Mouse (Mus musculus): ENCODE results near the gene Pitpnm2. TPM values are rescaled to one million over a fixed set of nuclear protein-coding genes. Genes with fewer than 3 reads are reported as not detected.
A peak's percentile ranks its signal among the peaks of the same experiment; 100 is the strongest.

Gene Pitpnm2
- polyA plus RNA-seq, 1 experiment = not detected

GRCm38 (mm10) chr5:124119204-124119603, 130.4 kb downstream of the Pitpnm2 start:
- peaks cover 33% of the 10 kb centered on the region for H3K4me1 ChIP-seq (ENCODE audit: control insufficient read depth, insufficient read depth, low read length)
- H3K27ac ChIP-seq (ENCODE audit: insufficient read depth, low read depth, low read length) = no peak overlapping the region
- no peak for TF ChIP-seq CTCF (IDR thresholded peaks at IDR 0.05; ENCODE audit: insufficient read depth, low read depth, low read length)
- 70% methylated on average over 5 of the region's 5 CpGs for WGBS
- H3K4me3 ChIP-seq (ENCODE audit: insufficient read depth, low read depth, low read length) = no peak overlapping the region

DNA sequence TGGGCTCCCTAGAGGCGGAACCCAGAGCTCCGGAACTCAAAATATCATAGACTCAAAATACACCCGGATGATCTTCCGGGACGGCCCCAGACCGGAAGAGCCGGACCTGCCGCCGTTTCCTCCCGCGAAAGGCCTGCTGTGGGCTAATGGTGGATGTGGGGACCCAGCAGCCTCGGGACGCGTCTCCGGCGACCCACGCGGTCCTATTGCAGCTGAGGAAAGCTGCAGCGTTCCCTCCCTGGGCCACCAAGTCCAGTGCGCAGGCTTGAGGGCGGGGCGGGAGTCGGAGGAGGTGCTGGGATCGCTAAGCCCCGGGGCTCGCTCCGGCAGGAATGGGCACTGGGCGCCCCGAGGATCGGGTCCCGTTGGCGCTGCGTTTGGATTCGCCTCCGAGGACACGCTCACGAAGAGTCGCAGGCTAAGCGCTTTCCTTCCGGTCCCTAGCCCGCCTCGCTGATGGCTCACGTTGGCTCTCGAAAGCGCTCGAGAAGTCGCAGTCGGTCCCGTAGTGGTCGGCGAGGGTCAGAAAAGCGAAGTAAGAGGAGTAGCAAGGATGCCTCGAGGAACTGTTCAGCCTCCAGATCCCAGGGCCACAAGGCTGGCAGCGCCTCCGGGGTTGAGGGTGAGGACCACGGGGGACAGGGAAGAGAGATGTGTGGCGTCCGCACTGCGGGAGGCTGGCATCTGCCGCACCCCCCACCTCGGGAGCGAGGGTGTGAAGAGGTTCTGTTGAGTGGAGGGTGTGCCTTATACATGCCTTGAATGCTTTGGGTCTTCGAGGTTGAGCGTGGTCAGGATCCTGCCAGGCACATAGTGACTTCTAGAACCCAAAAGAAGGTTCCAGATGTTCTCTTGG, 133.3 kb downstream of the Pitpnm2 start, which contains the start of gene Arl6ip4:
TSS of gene Arl6ip4 (plus strand) at position 100 of the 856 bp plus-strand sequence.
- WGBS = 1% methylated on average over 64 of the region's 64 CpGs
- peak; percentile 35; the same call in 1 of the 2 replicates for TF ChIP-seq POLR2A (IDR thresholded peaks at IDR 0.05; ENCODE audit: insufficient read depth, low read depth, low read length)
- TF ChIP-seq CTCF (IDR thresholded peaks at IDR 0.05; ENCODE audit: insufficient read depth, low read depth, low read length) = no peak
- peak within 1 kb of the TSS; percentile 77 for H3K4me3 ChIP-seq (ENCODE audit: insufficient read depth, low read depth, low read length)

GRCm38 (mm10) chr5:124115531-124115930, 134.0 kb downstream of the Pitpnm2 start:
- 24% methylated on average over 7 of the region's 7 CpGs for WGBS
- no peak overlapping the region for H3K27ac ChIP-seq (ENCODE audit: insufficient read depth, low read depth, low read length)

More for the DNA sequence above, 133.3 kb downstream of the Pitpnm2 start, which contains the start of gene Arl6ip4:
- Histone ChIP-seq H3K4me1 (ENCODE audit: control insufficient read depth, insufficient read depth, low read length) (peaks cover 50% of the 10 kb centered on the region), H3K27ac (ENCODE audit: insufficient read depth, low read depth, low read length) (peak within 1 kb of the TSS; percentile 40)

DNA sequence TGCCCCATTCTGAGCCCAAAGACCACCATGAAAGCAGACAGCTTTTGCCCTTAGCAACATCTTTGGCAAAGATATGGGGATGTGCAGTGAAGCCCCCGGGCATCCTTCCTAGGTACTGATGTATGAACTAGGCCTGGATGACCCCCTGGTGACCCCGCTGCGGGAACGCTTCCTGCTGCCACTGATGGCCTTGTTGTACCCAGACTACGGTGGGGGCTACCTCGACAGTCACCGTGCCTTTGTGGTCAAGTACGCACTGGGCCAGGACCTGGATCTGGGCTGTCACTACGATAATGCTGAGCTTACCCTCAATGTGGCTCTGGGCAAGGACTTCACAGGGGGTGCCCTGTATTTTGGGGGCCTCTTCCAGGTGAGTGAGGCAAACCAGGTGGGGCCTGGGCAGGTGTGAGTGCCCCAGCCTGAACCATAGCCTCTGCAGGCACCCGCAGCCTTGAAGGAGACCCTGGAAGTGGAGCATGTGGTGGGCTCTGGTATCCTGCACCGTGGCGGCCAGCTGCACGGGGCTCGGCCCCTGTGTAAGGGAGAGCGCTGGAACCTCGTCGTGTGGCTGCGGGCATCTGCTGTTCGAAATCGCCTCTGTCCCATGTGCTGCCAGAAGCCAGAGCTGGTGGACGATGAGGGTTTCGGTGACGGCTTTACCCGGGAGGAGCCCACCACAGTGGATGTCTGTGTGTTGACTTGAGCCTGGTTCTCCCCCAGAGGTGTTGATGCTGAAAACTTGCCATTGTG, 135.1 kb downstream of the Pitpnm2 start:
- TF ChIP-seq CTCF (IDR thresholded peaks at IDR 0.05; ENCODE audit: insufficient read depth, low read depth, low read length) (no peak), POLR2A (IDR thresholded peaks at IDR 0.05; ENCODE audit: insufficient read depth, low read depth, low read length) (no peak)
- H3K4me3 ChIP-seq (ENCODE audit: insufficient read depth, low read depth, low read length) = no peak overlapping the region
- H3K4me1 ChIP-seq (ENCODE audit: control insufficient read depth, insufficient read depth, low read length) = peaks cover 51% of the 10 kb centered on the region
- no peak overlapping the region for H3K27ac ChIP-seq (ENCODE audit: insufficient read depth, low read depth, low read length)
- WGBS = 91% methylated on average over 24 of the region's 24 CpGs

More at GRCm38 (mm10) chr5:124115531-124115930, 134.0 kb downstream of the Pitpnm2 start:
- Histone ChIP-seq H3K4me1 (ENCODE audit: control insufficient read depth, insufficient read depth, low read length) (peaks cover 55% of the 10 kb centered on the region), H3K4me3 (ENCODE audit: insufficient read depth, low read depth, low read length) (peak overlapping the region; percentile 77)
- TF ChIP-seq POLR2A (IDR thresholded peaks at IDR 0.05; ENCODE audit: insufficient read depth, low read depth, low read length) (no peak), CTCF (IDR thresholded peaks at IDR 0.05; ENCODE audit: insufficient read depth, low read depth, low read length) (no peak)

DNA sequence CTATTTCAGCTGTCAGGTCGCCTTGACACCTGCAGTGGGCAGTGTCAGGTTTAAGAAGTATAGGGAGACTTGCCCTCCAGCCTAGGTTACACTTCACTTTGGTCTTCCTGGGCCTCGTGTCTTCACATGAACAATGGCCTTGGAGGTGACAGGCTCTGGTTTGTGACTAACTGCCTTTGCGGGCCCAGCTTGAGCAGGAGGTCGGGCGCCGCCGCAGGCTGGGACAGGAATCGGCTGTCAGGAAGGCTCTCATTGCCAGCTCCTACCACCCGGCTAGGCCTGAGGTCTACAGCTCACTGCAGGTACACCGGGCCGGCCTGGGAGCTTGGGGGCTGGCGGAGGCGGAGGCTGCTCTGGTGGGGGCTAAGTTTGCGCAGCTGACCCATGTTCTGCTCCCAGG, 136.5 kb downstream of the Pitpnm2 start:
- WGBS = 15% methylated on average over 14 of the region's 14 CpGs
- TF ChIP-seq CTCF (IDR thresholded peaks at IDR 0.05; ENCODE audit: insufficient read depth, low read depth, low read length) (no peak), POLR2A (IDR thresholded peaks at IDR 0.05; ENCODE audit: insufficient read depth, low read depth, low read length) (no peak)
- Histone ChIP-seq H3K4me3 (ENCODE audit: insufficient read depth, low read depth, low read length) (peak overlapping the region; percentile 98), H3K27ac (ENCODE audit: insufficient read depth, low read depth, low read length) (peak overlapping the region; percentile 50; the same call in 1 of the 2 replicates), H3K4me1 (ENCODE audit: control insufficient read depth, insufficient read depth, low read length) (peaks cover 43% of the 10 kb centered on the region)

- WGBS = under 1% methylated on average over 18 of the region's 18 CpGs
- TF ChIP-seq POLR2A (IDR thresholded peaks at IDR 0.05; ENCODE audit: insufficient read depth, low read depth, low read length) = no peak
- TF ChIP-seq CTCF (IDR thresholded peaks at IDR 0.05; ENCODE audit: insufficient read depth, low read depth, low read length) = no peak
- Histone ChIP-seq H3K4me1 (ENCODE audit: control insufficient read depth, insufficient read depth, low read length) (peaks cover 40% of the 10 kb centered on the region), H3K4me3 (ENCODE audit: insufficient read depth, low read depth, low read length) (peak overlapping the region; percentile 98), H3K27ac (ENCODE audit: insufficient read depth, low read depth, low read length) (peak overlapping the region; percentile 50)
Observed at GRCm38 (mm10) chr5:124112531-124112930, 137.0 kb downstream of the Pitpnm2 start.

DNA sequence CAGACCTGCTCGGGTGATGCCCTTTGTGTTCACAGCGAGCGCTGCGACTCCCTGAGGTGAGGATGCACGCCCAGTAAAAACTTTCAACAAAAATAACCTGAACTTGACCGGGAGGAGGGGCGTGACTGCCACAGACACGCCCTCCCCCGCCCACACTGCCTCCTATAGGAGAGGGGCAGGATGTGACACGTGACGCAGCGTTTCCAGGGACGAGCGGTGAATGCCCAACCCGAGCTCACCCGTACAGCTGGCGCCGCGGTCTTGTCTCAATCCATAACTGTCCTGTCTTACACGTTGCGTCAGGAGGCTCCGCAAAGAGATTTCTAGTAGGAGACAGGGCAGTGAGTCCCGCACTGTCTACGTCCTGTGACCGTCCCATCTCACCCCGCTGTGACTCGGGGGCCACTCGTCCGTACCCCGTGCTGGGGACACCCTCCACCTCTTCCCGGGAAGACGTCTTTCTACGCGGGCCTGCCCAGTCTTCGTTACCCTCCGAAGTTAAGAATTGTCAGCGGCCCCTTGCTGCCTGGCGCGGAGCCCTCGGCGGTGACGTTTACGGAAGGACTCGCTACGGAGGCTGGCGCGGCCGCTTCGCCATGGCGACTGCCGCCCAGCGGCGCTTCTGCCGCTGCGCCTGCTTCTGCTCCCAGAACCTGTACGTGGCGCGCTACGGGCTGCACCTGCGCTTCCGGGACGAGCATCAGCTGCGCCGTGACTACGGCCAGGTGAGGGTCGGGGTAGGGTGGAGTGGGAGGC, 137.6 kb downstream of the Pitpnm2 start, which contains the start of gene Ogfod2:
TSS of gene Ogfod2 (plus strand) at position 556 of the 756 bp plus-strand sequence.
- TF ChIP-seq POLR2A (IDR thresholded peaks at IDR 0.05; ENCODE audit: insufficient read depth, low read depth, low read length) = peak; percentile 35; the same call in 1 of the 2 replicates
- no peak for TF ChIP-seq CTCF (IDR thresholded peaks at IDR 0.05; ENCODE audit: insufficient read depth, low read depth, low read length)
- Histone ChIP-seq H3K27ac (ENCODE audit: insufficient read depth, low read depth, low read length) (peak within 1 kb of the TSS; percentile 99), H3K4me1 (ENCODE audit: control insufficient read depth, insufficient read depth, low read length) (peaks cover 33% of the 10 kb centered on the region), H3K4me3 (ENCODE audit: insufficient read depth, low read depth, low read length) (peak within 1 kb of the TSS; percentile 98)
- WGBS = under 1% methylated on average over 66 of the region's 66 CpGs

GRCm38 (mm10) chr5:124111077-124111741, 138.4 kb downstream of the Pitpnm2 start:
- peak overlapping the region; percentile 30; the same call in 1 of the 2 replicates for H3K27ac ChIP-seq (ENCODE audit: insufficient read depth, low read depth, low read length)
- peak overlapping the region; percentile 98 for H3K4me3 ChIP-seq (ENCODE audit: insufficient read depth, low read depth, low read length)
- H3K4me1 ChIP-seq (ENCODE audit: control insufficient read depth, insufficient read depth, low read length) = peaks cover 28% of the 10 kb centered on the region
- 14% methylated on average over 17 of the region's 17 CpGs for WGBS
- TF ChIP-seq POLR2A (IDR thresholded peaks at IDR 0.05; ENCODE audit: insufficient read depth, low read depth, low read length) (no peak), CTCF (IDR thresholded peaks at IDR 0.05; ENCODE audit: insufficient read depth, low read depth, low read length) (peak; percentile 64; the same call in 1 of the 2 replicates)
